Mouse (Mus musculus) cortical plate, adult 2 months (tissue): ENCODE data around the gene Fam208a.

Experiments
- CTCF ChIP-seq: fragments of 200-500 bp; IDR thresholded peaks from 2 replicates; pipeline ENCODE4 v1.5.1; 2011; ENCODE audit warnings: mild to moderate bottlenecking, control low read depth, low read length; ENCODE audit not compliant: insufficient read depth; ENCODE audit errors: extremely low read depth
- POLR2A ChIP-seq: fragments of 200-500 bp; IDR thresholded peaks from 2 replicates; pipeline ENCODE4 v1.6.1; 2011; ENCODE audit warnings: mild to moderate bottlenecking, low read length, control low read depth; ENCODE audit not compliant: insufficient read depth; ENCODE audit errors: extremely low read depth

DNA sequence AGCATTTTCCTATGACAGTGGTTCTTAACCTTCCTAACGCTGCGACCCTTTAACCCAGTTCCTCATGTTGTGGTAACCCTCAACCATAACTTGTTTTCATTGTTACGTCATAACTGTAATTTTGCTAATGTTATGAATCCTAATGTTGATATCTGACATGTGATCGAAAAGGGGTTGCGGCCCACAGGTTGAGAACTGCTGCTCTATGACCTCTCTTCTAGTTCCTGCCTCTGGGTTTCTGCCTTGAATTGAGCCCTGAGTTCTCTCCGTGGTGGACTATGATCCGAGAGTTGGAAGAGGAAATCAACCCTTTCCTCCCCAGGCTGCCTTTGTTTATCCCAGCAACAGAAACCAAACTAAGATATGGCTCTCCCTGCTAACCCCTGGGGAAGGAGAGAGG, 47.2 kb upstream of the Fam208a start:
- TF ChIP-seq CTCF (no peak), POLR2A (no peak)
